Mouse (Mus musculus) ES-Bruce4 (cell line): ENCODE measurements at regions not wholly inside any gene's neighbourhood (a gene's known extent, or its start where the extent isn't known, plus 50 kb on each side); places are given as distances from the start of the nearest gene placed in this dataset.

ENCODE experiments used
- CTCF ChIP-seq: IDR thresholded peaks from one replicate; pipeline ENCODE4 v1.8.1; 2011; ENCODE audit warnings: low read depth, low read length
- EP300 ChIP-seq: IDR thresholded peaks from 2 replicates; pipeline ENCODE4 v1.6.1; 2011; ENCODE audit warnings: low read depth, low read length; ENCODE audit not compliant: insufficient read depth
- POLR2A ChIP-seq: IDR thresholded peaks from one replicate; pipeline ENCODE4 v1.8.1; 2011; ENCODE audit warnings: low read length; ENCODE audit not compliant: insufficient read depth

DNA sequence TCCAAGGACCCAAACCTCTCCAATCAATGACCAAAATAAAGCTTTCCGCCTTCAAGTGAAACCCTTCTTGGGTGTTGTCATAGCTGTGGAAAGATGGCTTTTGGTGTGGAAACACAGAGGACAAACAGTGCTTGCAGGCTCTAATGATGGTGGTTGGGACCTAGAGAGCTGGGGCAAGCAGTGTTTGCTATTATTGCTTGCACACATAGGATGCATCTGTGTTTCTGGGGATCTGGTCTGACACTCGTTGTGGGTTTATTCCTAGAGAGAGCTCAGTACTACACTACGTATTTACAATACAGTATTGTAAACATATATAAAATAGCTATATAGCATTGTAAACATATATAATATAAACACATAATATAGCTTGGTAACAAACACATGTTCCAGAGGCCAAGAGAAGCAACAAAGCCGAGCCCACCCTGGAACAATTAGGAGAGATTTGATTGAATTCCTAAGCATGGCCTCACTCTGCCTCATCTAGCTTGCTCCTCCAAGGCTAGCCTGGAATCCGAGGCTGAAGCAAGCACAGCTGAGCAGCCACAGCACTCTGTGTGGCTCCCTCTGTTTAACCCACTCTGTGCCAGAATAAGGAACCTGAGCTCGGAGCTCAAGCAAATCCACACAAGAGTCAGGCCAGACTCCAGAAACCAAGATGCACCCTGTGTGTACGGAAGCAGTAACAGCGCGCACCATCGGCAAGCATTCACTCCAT lies 200.7 kb upstream of the Lrig3 start:
- no peak for TF ChIP-seq POLR2A
- TF ChIP-seq EP300, result no peak
- no peak for TF ChIP-seq CTCF
